Mouse (Mus musculus) lung, adult 2 months (tissue): ENCODE measurements at regions not wholly inside any gene's neighbourhood (a gene's known extent, or its start where the extent isn't known, plus 50 kb on each side); places are given as distances from the start of the nearest gene placed in this dataset.

Experiments
- DNase-seq: peaks from one replicate; pipeline ENCODE4 v3.0.0; 2022
- H3K4me1 ChIP-seq: fragments of 200-500 bp; 2 replicates; pipeline ENCODE4 v1.6.1; 2011; ENCODE audit warnings: low read length; ENCODE audit not compliant: control insufficient read depth, insufficient read depth
- H3K4me3 ChIP-seq: fragments of 200-500 bp; replicated peaks from 2 replicates; pipeline ENCODE3; 2011; ENCODE audit warnings: low read depth, mild to moderate bottlenecking, control low read depth, low read length; ENCODE audit errors: extremely low read depth
- CTCF ChIP-seq: fragments of 200-500 bp; IDR thresholded peaks from 2 replicates; pipeline ENCODE4 v1.5.1; 2011; ENCODE audit warnings: mild to moderate bottlenecking, low read length, control low read depth; ENCODE audit not compliant: insufficient read depth
- POLR2A ChIP-seq: fragments of 200-500 bp; IDR thresholded peaks from 2 replicates; pipeline ENCODE4 v1.6.1; 2011; ENCODE audit warnings: low read depth, mild to moderate bottlenecking, control low read depth, low read length, borderline replicate concordance; ENCODE audit errors: extremely low read depth
- WGBS: fragments of 180-500 bp; shearing (Covaris S2); methylation state at CpG from one replicate; pipeline ENCODE4 v1.1.7; 2018; 5-methylcytosine and 5-hydroxymethylcytosine counted together

DNA sequence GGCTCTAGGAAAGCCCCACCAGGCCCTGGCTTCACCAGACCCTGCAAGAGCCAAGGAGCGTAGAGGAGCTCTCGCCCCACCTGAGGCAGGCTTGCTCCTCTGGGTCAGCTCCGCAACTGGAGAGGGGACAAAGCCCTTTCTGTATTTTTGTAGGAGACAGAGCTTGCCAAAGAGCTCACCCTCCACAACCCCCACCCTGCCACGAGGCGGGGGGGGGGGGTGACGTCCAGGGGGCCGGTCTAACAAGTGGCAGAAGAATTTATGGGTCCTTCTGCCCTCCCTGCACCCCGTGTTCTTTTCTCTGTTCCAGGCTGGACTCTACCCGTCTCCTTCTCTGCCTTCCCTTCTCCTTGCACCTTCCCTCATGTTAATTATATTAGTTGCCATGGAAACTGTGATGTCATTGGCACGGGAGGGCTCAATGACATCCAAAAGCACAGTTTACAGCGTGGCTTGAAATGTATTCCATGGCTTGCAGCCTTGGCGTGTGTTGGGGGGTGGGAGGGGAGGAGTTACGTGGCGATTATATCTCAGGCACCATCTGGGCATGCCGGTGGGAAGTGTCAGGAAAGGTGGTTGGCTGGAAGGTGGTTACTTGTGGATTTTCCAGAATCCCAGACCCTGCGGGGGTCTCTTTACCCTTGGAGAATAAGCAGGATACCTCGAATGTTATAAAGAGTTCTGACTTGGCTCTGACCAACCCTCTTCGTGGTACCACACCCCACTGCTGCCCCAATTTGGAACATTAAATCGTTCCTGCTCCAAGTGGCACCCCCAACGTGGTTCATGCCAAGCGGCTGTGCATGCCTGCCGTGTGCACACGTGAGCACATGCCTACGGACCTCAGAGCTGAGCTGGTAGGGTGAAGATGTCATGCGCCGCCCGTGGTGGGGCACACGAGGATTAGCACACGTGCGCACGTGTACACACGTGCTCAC lies 138.3 kb upstream of the Med13l start:
- TF ChIP-seq POLR2A (no peak), CTCF (no peak)
- no peaks in the 10 kb centered on the region; the same call in 1 of the 2 replicates for H3K4me1 ChIP-seq
- WGBS = 50% methylated on average over 32 of the region's 32 CpGs
- DNase-seq = no peak
- no peak overlapping the region for H3K4me3 ChIP-seq

- Histone ChIP-seq H3K4me3 (no peak overlapping the region), H3K4me1 (no peaks in the 10 kb centered on the region; the same call in 1 of the 2 replicates)
- 67% methylated on average over 3 of the region's 3 CpGs for WGBS
- DNase-seq = no peak
- no peak for TF ChIP-seq POLR2A
- TF ChIP-seq CTCF = no peak
These were observed 136.3 kb upstream of the Med13l start for GRCm38 (mm10) chr5:118424177-118424576.

DNA sequence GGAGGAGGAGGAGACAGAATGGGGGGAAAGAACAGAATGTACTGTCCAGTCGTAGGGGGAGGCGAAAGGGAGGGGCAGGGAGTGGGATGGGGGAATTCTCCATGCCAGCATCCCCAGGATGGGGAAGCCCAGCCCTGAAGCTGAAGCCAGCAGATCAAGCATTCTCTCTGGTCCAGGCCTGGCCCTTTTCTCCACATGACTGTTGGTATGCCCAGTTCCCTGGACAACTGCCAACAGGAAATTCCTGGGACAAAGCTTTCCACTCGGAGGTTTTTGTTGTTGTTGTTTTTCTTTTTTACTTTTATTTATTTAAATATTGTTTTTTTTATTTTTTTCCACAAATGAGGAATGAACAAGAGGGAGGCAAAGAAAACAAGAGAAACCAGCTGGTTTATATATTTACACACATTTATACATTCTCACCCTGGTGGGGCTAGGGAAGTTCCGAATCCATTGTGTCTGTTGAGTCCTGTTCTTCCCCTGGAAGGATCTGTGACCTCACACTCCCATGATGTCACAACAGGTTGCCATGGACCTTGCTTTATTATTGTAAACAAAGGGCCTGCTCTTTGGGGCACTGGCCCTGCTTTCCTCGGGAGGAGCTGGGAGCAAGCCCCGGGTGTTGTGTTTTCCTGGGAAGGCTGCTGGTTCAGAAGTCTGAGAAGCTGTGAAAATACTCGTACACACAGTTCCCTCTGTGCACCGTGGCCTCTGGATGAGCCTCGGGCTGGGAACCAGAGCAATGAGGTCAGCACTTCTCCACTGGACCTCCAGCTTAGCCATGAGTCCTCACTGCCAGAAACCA lies 135.5 kb upstream of the Med13l start:
- 19% methylated on average over 9 of the region's 9 CpGs for WGBS
- peak; percentile 49 for DNase-seq
- Histone ChIP-seq H3K4me1 (no peaks in the 10 kb centered on the region; the same call in 1 of the 2 replicates), H3K4me3 (no peak overlapping the region)
- TF ChIP-seq CTCF = no peak
- TF ChIP-seq POLR2A = no peak

- no peak for DNase-seq
- TF ChIP-seq CTCF = no peak
- TF ChIP-seq POLR2A = no peak
- WGBS = 71% methylated on average over 5 of the region's 5 CpGs
- Histone ChIP-seq H3K4me1 (no peaks in the 10 kb centered on the region; the same call in 1 of the 2 replicates), H3K4me3 (no peak overlapping the region)
These were observed 133.8 kb upstream of the Med13l start for GRCm38 (mm10) chr5:118426673-118427072.

- 67% methylated on average over 18 of the region's 18 CpGs for WGBS
- DNase-seq = no peak
- H3K4me3 ChIP-seq = no peak overlapping the region
- no peak for TF ChIP-seq POLR2A
- TF ChIP-seq CTCF = no peak
- no peaks in the 10 kb centered on the region; the same call in 1 of the 2 replicates for H3K4me1 ChIP-seq
These were observed 132.0 kb upstream of the Med13l start for GRCm38 (mm10) chr5:118428323-118429095.

DNA sequence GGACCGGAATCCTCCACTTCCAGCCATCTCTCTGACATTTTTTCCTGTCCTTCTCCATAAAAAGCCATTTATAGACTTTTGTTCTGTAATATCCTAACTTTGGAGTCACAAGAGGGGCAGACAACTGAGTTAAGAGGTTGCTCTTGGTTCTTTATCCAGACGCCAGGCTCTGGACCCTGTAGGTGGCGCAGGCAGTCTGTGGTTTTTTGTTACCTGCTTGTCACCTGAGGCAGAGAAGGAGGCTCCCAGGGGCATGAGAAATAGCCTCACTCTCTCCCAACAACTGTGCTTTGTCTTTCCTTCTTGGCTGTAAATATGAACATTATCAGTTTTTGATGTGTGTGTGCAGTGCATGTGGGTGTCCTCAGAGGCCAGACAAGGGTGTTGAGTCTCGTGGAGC lies 126.9 kb upstream of the Med13l start:
- no peak overlapping the region for H3K4me3 ChIP-seq
- TF ChIP-seq POLR2A = no peak
- TF ChIP-seq CTCF = peak; percentile 9; the same call in 1 of the 2 replicates
- 80% methylated on average over 4 of the region's 4 CpGs for WGBS
- no peak for DNase-seq
- no peaks in the 10 kb centered on the region for H3K4me1 ChIP-seq

DNA sequence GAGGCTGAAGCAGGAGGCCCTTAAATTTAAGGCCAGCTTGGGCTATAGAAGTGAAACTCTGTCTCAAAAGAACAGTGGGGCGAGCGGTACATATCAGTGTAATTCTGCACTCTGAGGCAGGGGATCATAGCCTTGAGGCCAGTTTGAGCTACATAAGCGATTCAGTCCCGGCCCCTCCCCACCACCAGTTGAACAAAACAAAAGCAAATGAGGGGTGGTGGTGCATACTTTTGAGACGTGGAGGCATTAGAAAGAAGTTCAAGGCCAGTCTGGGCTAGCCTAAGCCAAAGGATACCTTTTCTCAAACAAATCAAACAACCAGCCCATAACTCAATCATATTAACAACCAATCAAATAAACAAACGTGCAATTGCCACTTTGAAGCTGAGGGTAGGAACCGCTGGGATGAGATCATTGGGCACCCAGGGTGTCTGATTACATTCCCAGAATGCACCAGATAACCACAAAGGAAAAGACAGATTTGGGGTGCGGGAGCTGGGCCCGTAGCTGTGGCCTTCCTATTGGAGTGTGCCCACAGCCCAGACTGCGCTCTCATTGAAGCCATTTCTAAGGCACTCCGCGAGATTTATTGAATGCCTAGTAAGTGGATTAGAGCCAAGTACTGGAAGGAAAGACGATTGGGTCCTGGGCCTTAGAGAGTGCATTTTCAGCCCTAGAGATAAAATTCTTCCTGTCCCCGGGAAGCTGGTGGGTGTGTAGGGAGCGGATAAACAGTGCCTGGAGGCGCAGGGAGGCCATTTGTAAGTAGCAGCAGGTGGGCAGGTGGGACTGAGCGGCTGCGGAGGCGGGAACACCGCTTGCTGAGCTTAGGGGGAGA lies 125.5 kb upstream of the Med13l start:
- 64% methylated on average over 20 of the region's 20 CpGs for WGBS
- DNase-seq = no peak
- Histone ChIP-seq H3K4me3 (no peak overlapping the region), H3K4me1 (no peaks in the 10 kb centered on the region)
- TF ChIP-seq CTCF (no peak), POLR2A (no peak)

- WGBS = 77% methylated on average over 7 of the region's 7 CpGs
These were observed 124.9 kb upstream of the Med13l start for GRCm38 (mm10) chr5:118435556-118435950.

More at GRCm38 (mm10) chr5:118435556-118435950, 124.9 kb upstream of the Med13l start:
- TF ChIP-seq POLR2A (no peak), CTCF (no peak)
- H3K4me1 ChIP-seq = no peaks in the 10 kb centered on the region
- H3K4me3 ChIP-seq = no peak overlapping the region
- no peak for DNase-seq
